Mouse (Mus musculus) heart, adult 2 months (tissue): ENCODE measurements at regions not wholly inside any gene's neighbourhood (a gene's known extent, or its start where the extent isn't known, plus 50 kb on each side); places are given as distances from the start of the nearest gene placed in this dataset.

Experiments
- DNase-seq, 2 experiments: peaks; one replicate each; pipeline ENCODE4 v3.0.0; 2021
- H3K27ac ChIP-seq: fragments of 200-600 bp; 2 replicates; pipeline ENCODE4 v1.8.1; 2022
- H3K27me3 ChIP-seq: fragments of 200-500 bp; 2 replicates; pipeline ENCODE4 v1.6.1; 2012; ENCODE audit warnings: mild to moderate bottlenecking, low read length, inconsistent platforms, mixed read lengths; ENCODE audit not compliant: control insufficient read depth, insufficient read depth
- H3K36me3 ChIP-seq: fragments of 200-500 bp; 2 replicates; pipeline ENCODE4 v1.6.1; 2012; ENCODE audit warnings: low read length, inconsistent platforms; ENCODE audit not compliant: control insufficient read depth, insufficient read depth
- H3K4me1 ChIP-seq: fragments of 200-500 bp; 2 replicates; pipeline ENCODE4 v1.6.1; 2011; ENCODE audit warnings: low read length; ENCODE audit not compliant: control insufficient read depth, insufficient read depth
- H3K4me3 ChIP-seq: fragments of 200-600 bp; 2 replicates; pipeline ENCODE4 v1.8.1; 2022
- H3K79me2 ChIP-seq: fragments of 200-500 bp; replicated peaks from 2 replicates; pipeline ENCODE4 v1.6.1; 2012; ENCODE audit warnings: mild to moderate bottlenecking, inconsistent platforms, low read length, moderate library complexity, mixed read lengths; ENCODE audit not compliant: control insufficient read depth, insufficient read depth
- H3K9ac ChIP-seq: fragments of 200-500 bp; 2 replicates; pipeline ENCODE4 v1.6.1; 2012; ENCODE audit warnings: low read depth, mild to moderate bottlenecking, control low read depth, inconsistent platforms, low read length, mixed read lengths
- CTCF ChIP-seq: fragments of 200-600 bp; IDR thresholded peaks from 2 replicates; pipeline ENCODE4 v1.8.1; 2022; ENCODE audit warnings: antibody characterized with exemption, mild to moderate bottlenecking, moderate library complexity
- EP300 ChIP-seq: fragments of 200-500 bp; IDR thresholded peaks from 2 replicates; pipeline ENCODE4 v1.6.1; 2011; ENCODE audit warnings: low read depth, low read length, control low read depth; ENCODE audit not compliant: insufficient read depth
- POLR2A ChIP-seq: fragments of 200-500 bp; IDR thresholded peaks from 2 replicates; pipeline ENCODE4 v1.6.1; 2011; ENCODE audit warnings: mild to moderate bottlenecking, low read depth, low read length, control low read depth; ENCODE audit not compliant: insufficient read depth
- WGBS: fragments of 180-500 bp; shearing (Covaris S2); methylation state at CpG from one replicate; pipeline ENCODE4 v1.1.7; 2018; 5-methylcytosine and 5-hydroxymethylcytosine counted together
- intact Hi-C: fragments of 180-260 bp; cut with DNase I; formaldehyde crosslinking; loops from one replicate; pipeline ENCODE4 v1.15.1; 2025

DNA sequence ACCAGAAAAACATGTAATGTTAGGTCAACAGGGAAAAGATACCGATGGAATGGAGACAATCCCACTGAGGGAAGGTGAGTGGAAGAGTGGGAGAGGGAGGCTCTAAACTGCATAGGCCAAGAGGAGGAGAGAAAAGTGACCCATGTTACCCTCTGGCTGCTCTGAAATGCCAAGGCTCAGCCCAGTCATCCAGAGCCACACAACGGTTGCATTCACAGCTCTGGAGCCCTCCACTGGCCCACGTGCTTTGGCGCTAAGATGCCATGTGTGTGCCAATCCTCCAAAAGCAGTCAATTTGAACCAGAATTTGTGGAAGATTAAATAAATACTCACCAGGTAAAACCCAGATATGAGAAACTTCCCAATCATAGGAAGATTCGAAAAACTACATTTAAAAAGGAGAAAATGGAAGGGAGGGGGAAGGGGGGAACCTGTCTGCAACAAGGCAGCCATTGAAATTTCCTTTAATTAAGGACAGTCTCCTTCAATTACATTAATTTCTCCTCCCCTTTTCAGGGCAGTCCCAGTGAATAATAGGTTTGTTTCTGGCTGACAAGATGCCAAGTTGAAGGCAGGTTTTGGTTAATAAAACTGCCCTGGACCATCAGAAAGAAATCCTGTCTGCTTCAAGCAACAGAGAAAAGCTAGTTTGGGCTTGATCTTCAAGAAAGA lies 332.5 kb downstream of the Sorl1 start:
- Histone ChIP-seq H3K79me2 (no peaks in the 10 kb centered on the region), H3K9ac (no peak overlapping the region), H3K4me3 (no peak overlapping the region), H3K27ac (no peak overlapping the region), H3K27me3 (no peaks in the 10 kb centered on the region), H3K4me1 (no peaks in the 10 kb centered on the region), H3K36me3 (no peaks in the 10 kb centered on the region)
- no peak for DNase-seq
- intact Hi-C loops = no loop called here
- TF ChIP-seq POLR2A = no peak
- TF ChIP-seq EP300 = no peak
- no peak for TF ChIP-seq CTCF
- 86% methylated on average over 5 of the region's 5 CpGs for WGBS

DNA sequence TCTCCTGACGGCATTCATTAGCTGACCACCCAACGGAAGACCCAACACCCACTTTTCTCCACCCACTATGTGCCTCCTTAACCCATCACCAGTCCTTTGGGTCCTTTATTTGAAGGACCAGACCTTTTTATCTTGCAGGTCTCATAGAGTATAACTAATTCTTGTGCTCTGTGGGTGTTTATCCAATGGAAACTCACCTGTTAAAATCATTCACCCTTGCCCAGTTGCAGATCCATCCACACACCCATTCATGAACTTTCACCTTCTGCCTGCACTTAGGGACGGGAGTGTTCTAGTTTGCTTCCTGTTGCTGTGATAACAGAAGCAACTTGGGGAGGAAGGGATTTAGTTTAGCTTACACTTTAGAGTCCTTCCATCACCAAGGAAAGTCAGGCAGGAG lies 339.0 kb downstream of the Sorl1 start:
- no peak for DNase-seq
- 48% methylated on average over 3 of the region's 3 CpGs for WGBS
- intact Hi-C loops = no loop called here
- Histone ChIP-seq H3K4me1 (no peaks in the 10 kb centered on the region), H3K27me3 (no peaks in the 10 kb centered on the region), H3K79me2 (no peaks in the 10 kb centered on the region), H3K36me3 (no peaks in the 10 kb centered on the region), H3K27ac (no peak overlapping the region), H3K4me3 (no peak overlapping the region), H3K9ac (no peak overlapping the region)
- no peak for TF ChIP-seq EP300

DNA sequence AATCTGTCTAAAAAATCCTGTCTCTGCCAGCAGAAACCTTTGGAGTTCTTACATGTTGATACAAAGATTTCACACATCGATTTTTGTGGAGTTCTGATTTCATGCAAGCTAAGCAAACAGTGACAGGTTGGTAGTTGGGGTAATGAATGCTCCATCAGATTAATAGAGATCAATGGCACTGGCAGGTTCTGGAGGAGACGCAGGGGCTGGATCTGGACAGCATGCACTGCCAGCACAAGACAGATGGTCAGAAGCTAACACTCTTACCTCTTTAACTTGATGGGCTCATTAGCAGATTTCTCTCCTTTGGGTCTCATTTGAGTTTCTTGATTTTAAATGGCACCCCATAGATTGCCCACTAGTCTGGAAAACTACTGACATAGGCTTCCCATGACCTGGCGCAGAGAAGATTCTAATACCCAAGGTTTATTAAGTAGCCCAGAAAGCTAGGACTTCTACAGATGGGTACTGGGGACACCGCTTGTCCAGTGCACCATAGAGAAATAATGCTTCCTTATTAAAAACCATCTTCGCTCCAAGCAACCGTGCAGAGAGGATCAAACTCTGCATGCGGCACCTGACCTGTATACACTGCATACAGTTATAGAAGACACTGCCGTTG lies 351.7 kb downstream of the Sorl1 start:
- Histone ChIP-seq H3K27ac (no peak overlapping the region), H3K27me3 (no peaks in the 10 kb centered on the region), H3K4me3 (no peak overlapping the region), H3K4me1 (no peaks in the 10 kb centered on the region), H3K36me3 (no peaks in the 10 kb centered on the region), H3K9ac (no peak overlapping the region), H3K79me2 (no peaks in the 10 kb centered on the region)
- intact Hi-C loops = no loop called here
- TF ChIP-seq POLR2A (no peak), CTCF (no peak), EP300 (no peak)
- WGBS = 93% methylated on average over 8 of the region's 8 CpGs
- no peak for DNase-seq

DNA sequence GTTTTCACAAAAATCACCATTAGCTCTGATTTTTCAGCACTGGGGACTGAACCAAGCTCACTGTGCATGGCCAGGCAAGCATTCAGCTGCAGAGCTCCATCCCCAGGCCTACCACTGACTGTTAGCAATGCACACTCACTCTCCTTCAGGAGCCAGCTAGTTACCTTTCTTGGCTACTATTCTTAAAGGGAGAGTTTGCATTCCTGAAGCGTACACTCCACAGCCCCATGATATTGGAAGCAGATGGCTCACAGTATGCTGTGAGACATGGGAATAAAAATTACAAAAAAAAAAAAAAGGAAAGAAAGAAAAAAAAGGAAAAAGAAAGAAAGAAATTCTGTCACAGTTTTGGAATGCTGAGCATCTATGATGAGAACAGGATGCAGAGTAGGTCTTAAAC lies 352.8 kb downstream of the Sorl1 start:
- Histone ChIP-seq H3K27ac (no peak overlapping the region), H3K4me3 (no peak overlapping the region), H3K79me2 (no peaks in the 10 kb centered on the region), H3K9ac (no peak overlapping the region), H3K36me3 (no peaks in the 10 kb centered on the region), H3K4me1 (no peaks in the 10 kb centered on the region), H3K27me3 (no peaks in the 10 kb centered on the region)
- 85% methylated on average over 1 of the region's 1 CpGs for WGBS
- TF ChIP-seq CTCF (no peak), EP300 (no peak), POLR2A (no peak)
- intact Hi-C loops = no loop called here
- DNase-seq = no peak

DNA sequence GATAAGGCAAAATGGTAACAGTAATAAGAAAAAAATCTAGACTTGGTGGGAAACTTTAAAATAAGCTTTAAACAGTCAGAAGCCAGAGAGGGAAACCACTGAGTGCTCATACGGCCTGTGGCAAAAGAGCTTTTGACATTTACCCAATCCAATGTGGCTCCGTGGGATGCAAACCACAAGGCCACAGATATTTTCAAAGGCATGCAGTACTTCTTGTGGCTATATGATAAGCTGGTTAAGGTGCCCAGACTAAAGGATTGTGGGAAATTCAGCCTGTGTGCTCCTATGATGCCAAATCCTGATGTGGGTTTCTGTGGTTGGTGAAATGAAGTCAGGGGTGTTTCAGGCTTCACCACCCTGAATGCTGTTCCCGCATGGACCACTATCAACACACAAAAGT lies 355.8 kb downstream of the Sorl1 start:
- WGBS = 96% methylated on average over 3 of the region's 3 CpGs
- no peak for TF ChIP-seq EP300
- no peak for TF ChIP-seq POLR2A
- TF ChIP-seq CTCF = no peak
- H3K4me1 ChIP-seq = no peaks in the 10 kb centered on the region
- no peaks in the 10 kb centered on the region for H3K79me2 ChIP-seq
- intact Hi-C loops = no loop called here
- H3K4me3 ChIP-seq = no peak overlapping the region
- no peaks in the 10 kb centered on the region for H3K27me3 ChIP-seq
- no peak overlapping the region for H3K9ac ChIP-seq
- no peak overlapping the region for H3K27ac ChIP-seq
- H3K36me3 ChIP-seq = no peaks in the 10 kb centered on the region
- no peak for DNase-seq

DNA sequence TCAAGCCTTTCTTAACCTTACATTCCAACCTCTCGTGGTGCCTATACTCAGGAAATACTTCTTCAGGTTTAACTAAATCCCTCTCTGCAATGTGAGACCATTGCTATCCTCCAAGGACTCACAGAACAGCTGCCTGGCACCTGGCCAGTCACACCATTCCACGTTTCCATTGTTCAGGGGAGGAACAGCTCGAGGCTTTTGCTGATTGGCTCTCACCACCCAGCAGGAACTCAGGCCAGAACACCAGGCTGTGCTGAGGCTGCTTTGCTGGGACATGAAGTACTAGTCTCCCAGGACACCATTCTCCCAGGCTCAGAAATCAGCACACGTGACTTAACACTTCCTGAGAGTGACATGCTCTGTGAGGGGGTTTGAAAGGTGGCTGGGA lies 357.6 kb downstream of the Sorl1 start:
- Histone ChIP-seq H3K9ac (no peak overlapping the region), H3K27me3 (no peaks in the 10 kb centered on the region), H3K36me3 (no peaks in the 10 kb centered on the region), H3K4me3 (no peak overlapping the region), H3K27ac (no peak overlapping the region), H3K4me1 (no peaks in the 10 kb centered on the region), H3K79me2 (no peaks in the 10 kb centered on the region)
- DNase-seq = peak; percentile 58 to 65
- 8% methylated on average over 4 of the region's 4 CpGs for WGBS
- peak; percentile 87; the same call in 1 of the 2 replicates for TF ChIP-seq EP300
- TF ChIP-seq POLR2A = no peak
- intact Hi-C loops = no loop called here
